Mouse (Mus musculus): Measurements from ENCODE around the gene Gm49425. TPM values are rescaled to one million over a fixed set of nuclear protein-coding genes. Genes with fewer than 3 reads are reported as not detected.

Gm49425 gene
- total and polyA plus RNA-seq, 3 experiments = not detected

DNA sequence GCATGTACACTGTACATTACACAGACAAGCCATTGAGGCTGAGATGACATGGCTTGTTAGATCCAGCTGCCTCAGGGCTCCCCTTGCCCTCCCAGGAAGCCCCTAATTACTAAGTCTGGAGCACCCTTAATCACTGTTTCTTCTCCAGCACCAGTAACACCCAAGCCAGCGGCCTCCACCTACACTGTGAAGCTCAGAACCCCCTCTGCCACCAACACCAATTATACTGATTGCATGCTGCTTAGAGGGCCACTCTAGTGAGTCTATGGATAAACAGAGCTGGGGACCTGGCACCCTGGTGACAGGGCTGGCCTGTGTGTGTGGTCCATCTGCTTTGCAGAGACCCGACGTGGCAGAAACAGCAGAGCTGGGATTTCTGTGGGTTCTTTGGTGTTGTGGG, 27.4 kb upstream of the Gm49425 start:
- H3K4me1 ChIP-seq (ENCODE audit: control insufficient read depth, insufficient read depth, low read length) = no peaks in the 10 kb centered on the region
- WGBS = 64% methylated on average over 3 of the region's 3 CpGs
- H3K79me2 ChIP-seq (replicated peaks; ENCODE audit: control insufficient read depth, insufficient read depth, low read length) = no peaks in the 10 kb centered on the region
- no peak for TF ChIP-seq POLR2A (IDR thresholded peaks at IDR 0.05; ENCODE audit: insufficient read depth, low read depth, low read length)
- no peak for TF ChIP-seq EP300 (IDR thresholded peaks at IDR 0.05; ENCODE audit: insufficient read depth, low read depth, low read length)
- TF ChIP-seq CTCF (IDR thresholded peaks at IDR 0.05) = no peak
- H3K4me3 ChIP-seq = no peak overlapping the region
- DNase-seq = no peak
- intact Hi-C loops (cut with DNase I) = no loop called here
- H3K27ac ChIP-seq = no peak overlapping the region
- no peaks in the 10 kb centered on the region for H3K27me3 ChIP-seq (ENCODE audit: control insufficient read depth, insufficient read depth, low read length)
- H3K9ac ChIP-seq (ENCODE audit: low read depth, low read length) = no peak overlapping the region
- no peaks in the 10 kb centered on the region for H3K36me3 ChIP-seq (ENCODE audit: control insufficient read depth, insufficient read depth, low read length)

GRCm38 (mm10) chr15:101542543-101542942, 25.5 kb upstream of the Gm49425 start:
- no peaks in the 10 kb centered on the region for H3K36me3 ChIP-seq (ENCODE audit: control insufficient read depth, insufficient read depth, low read length)
- intact Hi-C loops (cut with DNase I) = no loop called here
- H3K27me3 ChIP-seq (ENCODE audit: control insufficient read depth, insufficient read depth, low read length) = no peaks in the 10 kb centered on the region
- H3K4me1 ChIP-seq (ENCODE audit: control insufficient read depth, insufficient read depth, low read length) = no peaks in the 10 kb centered on the region
- H3K4me3 ChIP-seq = no peak overlapping the region
- 60% methylated on average over 9 of the region's 9 CpGs for WGBS
- TF ChIP-seq EP300 (IDR thresholded peaks at IDR 0.05; ENCODE audit: insufficient read depth, low read depth, low read length) (no peak), CTCF (IDR thresholded peaks at IDR 0.05) (no peak), POLR2A (IDR thresholded peaks at IDR 0.05; ENCODE audit: insufficient read depth, low read depth, low read length) (no peak)
- no peaks in the 10 kb centered on the region for H3K79me2 ChIP-seq (replicated peaks; ENCODE audit: control insufficient read depth, insufficient read depth, low read length)
- H3K27ac ChIP-seq = no peak overlapping the region
- DNase-seq = no peak
- H3K9ac ChIP-seq (ENCODE audit: low read depth, low read length) = no peak overlapping the region

DNA sequence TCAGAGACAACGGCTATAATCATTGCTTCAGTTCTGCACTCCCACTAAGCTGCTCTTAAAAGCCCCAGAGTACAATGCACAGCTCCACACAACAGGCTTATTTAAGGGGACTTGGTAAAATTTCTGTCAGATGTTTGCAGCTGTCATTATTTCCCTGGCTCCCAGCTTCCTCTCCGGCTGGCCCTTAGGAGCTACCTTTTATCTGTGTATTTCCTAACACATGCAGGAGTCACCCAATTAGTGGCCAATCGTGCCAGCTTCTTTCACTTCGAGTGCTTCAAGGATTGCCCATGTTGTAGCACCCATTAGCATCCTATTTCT, 21.5 kb upstream of the Gm49425 start:
- Histone ChIP-seq H3K27me3 (ENCODE audit: control insufficient read depth, insufficient read depth, low read length) (no peaks in the 10 kb centered on the region; the same call in 1 of the 2 replicates), H3K27ac (no peak overlapping the region), H3K36me3 (ENCODE audit: control insufficient read depth, insufficient read depth, low read length) (no peaks in the 10 kb centered on the region), H3K4me3 (no peak overlapping the region), H3K9ac (ENCODE audit: low read depth, low read length) (no peak overlapping the region), H3K79me2 (replicated peaks; ENCODE audit: control insufficient read depth, insufficient read depth, low read length) (no peaks in the 10 kb centered on the region), H3K4me1 (ENCODE audit: control insufficient read depth, insufficient read depth, low read length) (no peaks in the 10 kb centered on the region)
- DNase-seq = peak in 1 of 2 experiments; percentile 7
- TF ChIP-seq CTCF (IDR thresholded peaks at IDR 0.05) (no peak), EP300 (IDR thresholded peaks at IDR 0.05; ENCODE audit: insufficient read depth, low read depth, low read length) (no peak), POLR2A (IDR thresholded peaks at IDR 0.05; ENCODE audit: insufficient read depth, low read depth, low read length) (no peak)
- intact Hi-C loops (cut with DNase I) = no loop called here
- 57% methylated on average over 4 of the region's 4 CpGs for WGBS

DNA sequence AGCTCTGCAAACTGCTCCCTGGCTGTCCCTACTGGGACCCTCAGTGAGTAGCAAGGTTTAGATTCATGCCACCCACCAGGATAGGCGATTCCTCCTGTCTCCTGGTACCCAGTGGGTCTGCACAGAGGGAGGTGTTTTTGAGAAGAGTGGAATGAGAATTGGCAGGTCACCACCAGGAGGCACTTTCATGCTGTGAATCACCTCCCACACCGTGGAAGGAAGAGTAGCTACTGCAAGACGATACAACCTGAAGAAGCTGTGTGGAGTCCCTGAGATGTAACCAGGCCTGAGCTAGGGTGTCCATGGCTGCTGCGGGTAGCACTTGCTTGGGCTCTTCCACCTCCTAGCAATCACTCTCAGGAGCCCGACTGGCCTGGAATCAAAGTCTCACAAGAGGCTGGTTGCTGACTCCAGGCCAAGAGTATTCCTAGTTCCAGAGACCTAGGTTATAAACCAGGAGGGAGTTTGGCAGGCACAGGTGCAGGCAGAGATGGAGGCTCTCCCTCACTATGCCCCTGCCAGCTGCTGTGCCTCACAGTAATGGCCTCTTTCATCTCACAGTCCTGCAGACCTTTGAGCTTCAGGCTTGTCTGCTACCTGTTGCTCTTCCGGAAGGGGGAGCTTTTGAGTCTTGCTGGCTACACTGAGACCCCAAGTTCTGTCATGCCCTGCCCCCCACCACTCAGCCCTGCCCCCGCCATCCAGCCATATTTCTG, 21.0 kb upstream of the Gm49425 start:
- TF ChIP-seq CTCF (IDR thresholded peaks at IDR 0.05) (peak; percentile 15; the same call in 1 of the 2 replicates), POLR2A (IDR thresholded peaks at IDR 0.05; ENCODE audit: insufficient read depth, low read depth, low read length) (no peak)
- no peak for DNase-seq
- H3K36me3 ChIP-seq (ENCODE audit: control insufficient read depth, insufficient read depth, low read length) = no peaks in the 10 kb centered on the region
- intact Hi-C loops (cut with DNase I) = no loop called here
- H3K4me1 ChIP-seq (ENCODE audit: control insufficient read depth, insufficient read depth, low read length) = no peaks in the 10 kb centered on the region
- H3K9ac ChIP-seq (ENCODE audit: low read depth, low read length) = no peak overlapping the region
- no peak overlapping the region for H3K4me3 ChIP-seq
- H3K79me2 ChIP-seq (replicated peaks; ENCODE audit: control insufficient read depth, insufficient read depth, low read length) = no peaks in the 10 kb centered on the region
- WGBS = 32% methylated on average over 7 of the region's 7 CpGs
- no peak overlapping the region for H3K27ac ChIP-seq
- H3K27me3 ChIP-seq (ENCODE audit: control insufficient read depth, insufficient read depth, low read length) = no peaks in the 10 kb centered on the region; the same call in 1 of the 2 replicates

DNA sequence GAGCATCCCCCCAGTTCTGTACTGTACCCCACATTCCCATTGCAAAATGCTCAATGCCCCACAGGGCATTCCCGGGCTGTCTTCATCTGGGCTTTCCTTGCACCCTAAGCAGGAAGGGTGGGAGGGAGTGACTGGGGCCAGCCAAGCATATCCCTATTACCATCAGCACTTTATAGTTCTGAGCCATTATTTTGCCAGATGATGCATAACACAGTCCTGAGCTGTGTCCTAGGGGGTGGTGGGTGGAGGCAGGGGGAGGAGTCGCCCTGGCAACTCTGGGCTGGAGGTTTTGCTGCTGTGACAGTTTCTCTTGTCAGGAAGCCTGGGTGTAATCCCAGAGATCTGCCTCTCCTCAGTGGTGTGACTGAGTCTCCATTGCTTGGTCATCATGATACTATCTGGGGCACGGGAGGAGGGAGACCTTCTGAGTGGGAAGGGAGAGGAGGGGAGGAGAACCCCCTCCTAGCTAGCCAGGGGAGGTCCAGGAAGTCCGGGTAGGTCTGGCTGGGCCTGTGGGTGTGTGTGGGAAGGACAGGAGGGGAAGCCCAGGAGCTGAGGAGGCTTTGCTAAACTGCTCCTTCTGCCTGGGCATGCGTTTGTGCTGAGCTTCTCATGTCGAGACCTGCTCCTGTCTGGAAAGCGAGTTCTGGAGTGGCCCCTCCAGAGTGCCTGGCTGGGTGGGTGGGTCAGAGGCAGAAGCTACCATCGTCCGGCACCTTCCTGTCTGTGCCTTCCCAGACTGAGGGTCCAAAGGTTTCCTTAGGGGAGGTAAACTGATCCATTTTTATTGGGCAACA, 19.2 kb upstream of the Gm49425 start:
- no peaks in the 10 kb centered on the region for H3K4me1 ChIP-seq (ENCODE audit: control insufficient read depth, insufficient read depth, low read length)
- TF ChIP-seq EP300 (IDR thresholded peaks at IDR 0.05; ENCODE audit: insufficient read depth, low read depth, low read length) (no peak), POLR2A (IDR thresholded peaks at IDR 0.05; ENCODE audit: insufficient read depth, low read depth, low read length) (no peak), CTCF (IDR thresholded peaks at IDR 0.05) (no peak)
- H3K79me2 ChIP-seq (replicated peaks; ENCODE audit: control insufficient read depth, insufficient read depth, low read length) = no peaks in the 10 kb centered on the region
- WGBS = 50% methylated on average over 9 of the region's 9 CpGs
- H3K4me3 ChIP-seq = no peak overlapping the region
- no peaks in the 10 kb centered on the region for H3K36me3 ChIP-seq (ENCODE audit: control insufficient read depth, insufficient read depth, low read length)
- no peak overlapping the region for H3K9ac ChIP-seq (ENCODE audit: low read depth, low read length)
- no peak for DNase-seq
- H3K27ac ChIP-seq = no peak overlapping the region
- H3K27me3 ChIP-seq (ENCODE audit: control insufficient read depth, insufficient read depth, low read length) = no peaks in the 10 kb centered on the region; the same call in 1 of the 2 replicates
- intact Hi-C loops (cut with DNase I) = no loop called here

GRCm38 (mm10) chr15:101532720-101533119, 15.7 kb upstream of the Gm49425 start, which contains the start of gene Krt84:
TSS of gene Krt84 (minus strand) at chr15:101532820.
- TF ChIP-seq CTCF (IDR thresholded peaks at IDR 0.05) (no peak), POLR2A (IDR thresholded peaks at IDR 0.05; ENCODE audit: insufficient read depth, low read depth, low read length) (no peak), EP300 (IDR thresholded peaks at IDR 0.05; ENCODE audit: insufficient read depth, low read depth, low read length) (no peak)
- no peaks in the 10 kb centered on the region for H3K4me1 ChIP-seq (ENCODE audit: control insufficient read depth, insufficient read depth, low read length)
- no peaks in the 10 kb centered on the region for H3K79me2 ChIP-seq (replicated peaks; ENCODE audit: control insufficient read depth, insufficient read depth, low read length)
- no peak within 1 kb of the TSS for H3K27ac ChIP-seq
- WGBS = 80% methylated on average over 7 of the region's 7 CpGs
- H3K9ac ChIP-seq (ENCODE audit: low read depth, low read length) = no peak within 1 kb of the TSS
- intact Hi-C loops (cut with DNase I) = no loop called here
- no peaks in the 10 kb centered on the region for H3K36me3 ChIP-seq (ENCODE audit: control insufficient read depth, insufficient read depth, low read length)
- no peak within 1 kb of the TSS for H3K4me3 ChIP-seq
- H3K27me3 ChIP-seq (ENCODE audit: control insufficient read depth, insufficient read depth, low read length) = peaks cover under 1% of the 10 kb centered on the region; the same call in 1 of the 2 replicates
- no peak for DNase-seq

Data from heart, adult 2 months (tissue).